Mouse (Mus musculus): Measurements from ENCODE around the gene Gm42420. TPM values are rescaled to one million over a fixed set of nuclear protein-coding genes. Genes with fewer than 3 reads are reported as not detected.

The Gm42420 gene
- 1 to 10 TPM; 1.0 to 1.3 TPM for total RNA-seq (2021)
- long read RNA-seq, experiment 1, result 0 reads
- long read RNA-seq, experiment 2, result 0 reads

GRCm38 (mm10) chr6:39585517-39585916 is at the start of gene Gm42420:
Gm42420 (plus strand) TSS chr6:39585753.
- no peak for DNase-seq

- no peak for DNase-seq
These were observed 48.9 kb upstream of the Gm42420 start for GRCm38 (mm10) chr6:39536621-39537020.

- DNase-seq, result no peak
These were observed 48.3 kb upstream of the Gm42420 start for GRCm38 (mm10) chr6:39537276-39537675.

GRCm38 (mm10) chr6:39538227-39538626 is 47.3 kb upstream of the Gm42420 start:
- DNase-seq, result no peak

- DNase-seq, result peak; percentile 52
These were observed 45.8 kb upstream of the Gm42420 start for GRCm38 (mm10) chr6:39539679-39540155.

GRCm38 (mm10) chr6:39540563-39540962 is 45.0 kb upstream of the Gm42420 start:
- DNase-seq, result no peak

GRCm38 (mm10) chr6:39542631-39543597 is 42.6 kb upstream of the Gm42420 start:
- DNase-seq, result peak; percentile 79

- DNase-seq, result no peak
These were observed 41.7 kb upstream of the Gm42420 start for GRCm38 (mm10) chr6:39543769-39544420.

GRCm38 (mm10) chr6:39545474-39545873 is 40.1 kb upstream of the Gm42420 start:
- DNase-seq, result no peak

GRCm38 (mm10) chr6:39548030-39548429 is 37.5 kb upstream of the Gm42420 start:
- DNase-seq, result no peak

GRCm38 (mm10) chr6:39551981-39552636 is 33.4 kb upstream of the Gm42420 start:
- DNase-seq, result peak; percentile 57

- no peak for DNase-seq
These were observed 30.5 kb upstream of the Gm42420 start for GRCm38 (mm10) chr6:39554888-39555647.

GRCm38 (mm10) chr6:39555648-39555945 is 30.0 kb upstream of the Gm42420 start:
- DNase-seq, result no peak

- DNase-seq, result peak; percentile 67
These were observed 28.5 kb upstream of the Gm42420 start for GRCm38 (mm10) chr6:39556900-39557659.

GRCm38 (mm10) chr6:39557723-39558261 is 27.8 kb upstream of the Gm42420 start, which contains the start of gene Dennd2a:
Dennd2a (minus strand) TSS chr6:39557867.
- DNase-seq, result peak; percentile 87

GRCm38 (mm10) chr6:39559276-39559939 is 26.1 kb upstream of the Gm42420 start:
- no peak for DNase-seq

- DNase-seq, result peak; percentile 87
These were observed 23.2 kb upstream of the Gm42420 start for GRCm38 (mm10) chr6:39562166-39563015.

- peak; percentile 38 for DNase-seq
These were observed 18.0 kb upstream of the Gm42420 start for GRCm38 (mm10) chr6:39567528-39567927.

- DNase-seq, result peak; percentile 24
These were observed 15.1 kb upstream of the Gm42420 start for GRCm38 (mm10) chr6:39570426-39570825.
